Mouse (Mus musculus) liver, embryonic 13.5 days (tissue): ENCODE data around the gene Tenm2. TPM values are rescaled to one million over a fixed set of nuclear protein-coding genes. Genes with fewer than 3 reads are reported as not detected.

Experiments
- ATAC-seq: fragments of 200-750 bp; cut with Nextera tagmentation; 2 replicates; pipeline ENCODE4 v1.8.0; 2017; ENCODE audit warnings: low read depth, mild to moderate bottlenecking, moderate number of reproducible peaks, moderate library complexity
- DNase-seq: peaks from one replicate; pipeline ENCODE4 v3.0.0; 2022
- H3K27ac ChIP-seq: fragments of 300-500 bp; sonication (generic); 2 replicates; pipeline ENCODE4 v1.5.1; 2015; ENCODE audit warnings: moderate library complexity, mild to moderate bottlenecking, inconsistent platforms
- H3K27me3 ChIP-seq: fragments of 300-500 bp; sonication (generic); 2 replicates; pipeline ENCODE4 v1.6.1; 2015; ENCODE audit warnings: mild to moderate bottlenecking, inconsistent platforms
- H3K36me3 ChIP-seq: fragments of 300-500 bp; sonication (generic); 2 replicates; pipeline ENCODE4 v1.6.1; 2015; ENCODE audit warnings: mild to moderate bottlenecking, inconsistent platforms
- H3K4me1 ChIP-seq: fragments of 300-500 bp; sonication (generic); replicated peaks from 2 replicates; pipeline ENCODE4 v1.6.1; 2015; ENCODE audit warnings: inconsistent platforms
- H3K4me2 ChIP-seq: fragments of 300-500 bp; sonication (generic); 2 replicates; pipeline ENCODE4 v1.6.1; 2015; ENCODE audit warnings: inconsistent platforms, mild to moderate bottlenecking, moderate library complexity
- H3K4me3 ChIP-seq: fragments of 300-500 bp; sonication (generic); replicated peaks from 2 replicates; pipeline ENCODE4 v1.5.1; 2015; ENCODE audit warnings: mild to moderate bottlenecking, inconsistent platforms
- H3K9ac ChIP-seq: fragments of 300-500 bp; sonication (generic); 2 replicates; pipeline ENCODE4 v1.6.1; 2015; ENCODE audit warnings: mild to moderate bottlenecking, inconsistent platforms
- H3K9me3 ChIP-seq: fragments of 300-500 bp; sonication (generic); replicated peaks from 2 replicates; pipeline ENCODE4 v1.6.1; 2016; ENCODE audit warnings: inconsistent platforms
- WGBS: fragments of 180-500 bp; shearing (Covaris S2); methylation state at CpG from one replicate; pipeline ENCODE4 v1.1.7; 2015; ENCODE audit not compliant: insufficient replicate concordance; 5-methylcytosine and 5-hydroxymethylcytosine counted together
- polyA plus RNA-seq: library from polyadenylated mRNA; unstranded; fragments of >200 nt; fragmentation: Nextera tagmentation; extraction: Ambion mirVana; gene quantifications from 2 replicates; pipeline ENCODE4 v1.2.1, GENCODE M21; 2015

Gene Tenm2
- polyA plus RNA-seq, 1 experiment from 2014 or later = 0.06 TPM

DNA sequence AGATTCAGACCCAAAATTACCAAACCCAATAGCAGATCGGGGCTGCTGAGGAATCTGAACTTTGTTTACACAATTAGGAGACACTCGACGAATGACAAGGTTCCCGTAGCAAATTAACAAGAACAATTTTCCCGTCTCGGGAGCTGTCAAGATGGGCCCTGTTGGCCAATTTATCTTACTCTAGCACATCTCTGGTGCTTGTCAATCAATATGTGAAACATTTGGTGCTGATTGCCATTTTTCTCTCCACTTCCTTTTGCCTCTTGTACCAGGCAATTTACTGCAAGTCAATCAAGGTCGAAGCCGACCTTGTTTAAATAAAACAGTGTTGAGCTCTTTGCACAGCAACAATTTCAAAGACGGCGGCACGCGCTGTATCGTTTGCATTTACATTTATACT, 824.9 kb downstream of the Tenm2 start:
- WGBS = 61% methylated on average over 13 of the region's 13 CpGs
- H3K27ac ChIP-seq = no peak overlapping the region
- no peak overlapping the region for H3K9ac ChIP-seq
- no peaks in the 10 kb centered on the region for H3K4me1 ChIP-seq
- DNase-seq (no peak), ATAC-seq (no peak)
- no peaks in the 10 kb centered on the region for H3K36me3 ChIP-seq
- 0 out of 2 replicates have a peak, but pooled peaks cover 3% of the 10 kb centered on the region for H3K9me3 ChIP-seq
- H3K4me3 ChIP-seq = no peak overlapping the region
- no peaks in the 10 kb centered on the region for H3K27me3 ChIP-seq
- H3K4me2 ChIP-seq = no peak overlapping the region

- H3K9ac ChIP-seq = no peak overlapping the region
- H3K27ac ChIP-seq = no peak overlapping the region
- no peaks in the 10 kb centered on the region; the same call in 1 of the 2 replicates for H3K9me3 ChIP-seq
- no peaks in the 10 kb centered on the region for H3K4me1 ChIP-seq
- H3K4me3 ChIP-seq = no peak overlapping the region
- no peak for ATAC-seq
- H3K36me3 ChIP-seq = no peaks in the 10 kb centered on the region
- WGBS = 43% methylated on average over 12 of the region's 12 CpGs
- no peak for DNase-seq
- no peak overlapping the region for H3K4me2 ChIP-seq
- no peaks in the 10 kb centered on the region for H3K27me3 ChIP-seq
Measured at GRCm38 (mm10) chr11:36395803-36396710, 839.7 kb downstream of the Tenm2 start.

- H3K4me2 ChIP-seq = no peak overlapping the region
- H3K4me1 ChIP-seq = no peaks in the 10 kb centered on the region
Measured at GRCm38 (mm10) chr11:36384696-36385095, 851.1 kb downstream of the Tenm2 start.

DNA sequence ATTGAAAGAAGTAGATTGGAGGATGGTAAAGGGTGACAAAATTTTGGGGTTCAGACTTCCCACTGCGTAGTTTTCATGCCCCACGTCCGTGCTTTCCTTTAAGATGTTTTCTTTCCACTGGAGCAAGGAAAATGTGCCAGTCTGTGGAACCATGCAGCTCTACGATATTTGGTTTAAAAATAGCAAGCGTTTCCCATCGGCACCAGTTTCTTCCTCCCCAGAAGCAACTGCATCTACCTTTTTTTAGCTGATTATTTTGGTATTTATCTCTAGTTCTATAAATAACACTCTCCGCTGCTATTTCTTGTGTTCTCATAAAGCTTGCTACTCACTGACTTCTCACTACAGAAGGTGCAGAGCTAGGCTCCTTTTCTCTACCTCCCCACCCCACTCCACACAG, 864.0 kb downstream of the Tenm2 start:
- Histone ChIP-seq H3K4me1 (no peaks in the 10 kb centered on the region), H3K27me3 (no peaks in the 10 kb centered on the region), H3K27ac (no peak overlapping the region), H3K36me3 (no peaks in the 10 kb centered on the region), H3K9me3 (no peaks in the 10 kb centered on the region), H3K4me3 (no peak overlapping the region), H3K4me2 (no peak overlapping the region), H3K9ac (no peak overlapping the region)
- ATAC-seq = no peak
- no peak for DNase-seq
- 71% methylated on average over 7 of the region's 7 CpGs for WGBS

More at GRCm38 (mm10) chr11:36384696-36385095, 851.1 kb downstream of the Tenm2 start:
- Histone ChIP-seq H3K36me3 (no peaks in the 10 kb centered on the region), H3K27ac (no peak overlapping the region), H3K27me3 (no peaks in the 10 kb centered on the region), H3K4me3 (no peak overlapping the region), H3K9ac (no peak overlapping the region), H3K9me3 (no peaks in the 10 kb centered on the region)
- 70% methylated on average over 5 of the region's 5 CpGs for WGBS
- ATAC-seq (no peak), DNase-seq (no peak)

DNA sequence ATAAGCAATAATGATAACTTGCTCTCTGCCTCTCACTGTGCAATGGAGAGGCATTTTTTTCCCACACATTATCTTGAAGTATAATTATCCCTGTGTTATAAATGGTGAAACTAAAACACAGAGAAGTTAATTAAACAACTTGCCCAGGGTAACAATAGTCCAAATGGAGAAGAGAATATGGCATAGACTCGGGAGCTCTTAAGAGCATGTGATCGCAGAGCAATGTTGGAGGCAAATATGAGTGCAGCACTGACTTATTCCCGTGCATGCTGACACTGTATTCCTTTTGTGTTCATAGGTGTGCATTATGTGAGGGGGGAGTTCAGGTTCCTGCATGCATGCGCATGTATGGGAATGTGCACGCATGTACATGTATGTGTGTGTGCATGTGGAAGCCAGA, 870.7 kb downstream of the Tenm2 start:
- no peaks in the 10 kb centered on the region for H3K36me3 ChIP-seq
- WGBS = 77% methylated on average over 5 of the region's 5 CpGs
- no peak overlapping the region for H3K27ac ChIP-seq
- ATAC-seq = no peak
- no peak overlapping the region for H3K9ac ChIP-seq
- no peak overlapping the region for H3K4me2 ChIP-seq
- 0 out of 2 replicates have a peak, but pooled peaks cover 5% of the 10 kb centered on the region for H3K9me3 ChIP-seq
- H3K4me3 ChIP-seq = no peak overlapping the region
- DNase-seq = no peak
- no peaks in the 10 kb centered on the region for H3K4me1 ChIP-seq
- no peaks in the 10 kb centered on the region for H3K27me3 ChIP-seq

DNA sequence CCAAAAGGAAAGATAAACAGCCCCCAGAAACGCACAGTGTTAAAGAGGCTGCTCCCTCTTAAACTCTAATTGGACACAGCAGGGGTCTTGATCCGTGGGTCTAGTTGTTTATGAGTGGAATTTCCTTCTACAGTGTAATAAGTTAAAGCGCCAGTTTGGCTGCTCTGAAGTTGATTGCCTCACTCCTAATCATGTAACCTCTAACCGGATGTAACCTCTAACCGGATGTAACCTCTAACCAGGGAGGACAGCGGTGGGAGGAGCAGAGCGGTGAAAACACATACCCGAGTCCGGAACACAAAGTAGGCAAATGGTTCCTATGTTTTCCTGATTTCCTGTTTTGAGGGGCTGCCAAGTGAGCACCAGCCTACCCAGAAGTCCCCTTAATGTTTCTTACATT, 871.3 kb downstream of the Tenm2 start:
- H3K27ac ChIP-seq = no peak overlapping the region
- no peak for DNase-seq
- no peak for ATAC-seq

GRCm38 (mm10) chr11:36362514-36362913, 873.2 kb downstream of the Tenm2 start:
- H3K27ac ChIP-seq = no peak overlapping the region
- WGBS = 80% methylated on average over 8 of the region's 8 CpGs
- no peak for ATAC-seq

More for the DNA sequence above, 871.3 kb downstream of the Tenm2 start:
- Histone ChIP-seq H3K4me2 (no peak overlapping the region), H3K9me3 (0 out of 2 replicates have a peak, but pooled peaks cover 5% of the 10 kb centered on the region), H3K4me1 (no peaks in the 10 kb centered on the region), H3K36me3 (no peaks in the 10 kb centered on the region), H3K4me3 (no peak overlapping the region), H3K9ac (no peak overlapping the region), H3K27me3 (no peaks in the 10 kb centered on the region)
- 51% methylated on average over 9 of the region's 9 CpGs for WGBS

DNA sequence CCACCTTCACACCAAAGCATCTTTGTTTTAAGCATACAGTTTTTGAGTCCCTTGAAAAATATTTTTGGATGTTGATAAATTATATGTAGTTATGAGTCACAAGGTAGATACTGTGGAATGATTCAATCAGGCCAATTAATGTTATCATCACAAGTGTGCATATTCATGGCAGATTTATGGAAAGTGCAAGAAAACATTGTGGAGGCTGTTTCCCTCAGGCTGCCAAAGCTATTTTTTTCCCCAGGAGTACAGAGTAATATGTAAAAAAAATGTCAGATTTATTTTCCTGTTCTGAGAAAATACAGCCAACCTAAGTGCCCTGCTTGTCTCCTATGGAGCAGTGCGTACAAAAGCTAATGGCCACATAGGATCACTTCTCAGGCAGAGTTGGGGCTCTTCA, 882.5 kb downstream of the Tenm2 start:
- H3K27ac ChIP-seq = no peak overlapping the region
- no peaks in the 10 kb centered on the region for H3K27me3 ChIP-seq
- no peak for ATAC-seq
- H3K4me3 ChIP-seq = no peak overlapping the region
- H3K4me2 ChIP-seq = no peak overlapping the region
- DNase-seq = no peak
- H3K9me3 ChIP-seq = no peaks in the 10 kb centered on the region
- 55% methylated on average over 1 of the region's 1 CpGs for WGBS
- no peak overlapping the region for H3K9ac ChIP-seq
- no peaks in the 10 kb centered on the region for H3K4me1 ChIP-seq
- no peaks in the 10 kb centered on the region for H3K36me3 ChIP-seq

More at GRCm38 (mm10) chr11:36362514-36362913, 873.2 kb downstream of the Tenm2 start:
- Histone ChIP-seq H3K4me2 (no peak overlapping the region), H3K9me3 (0 out of 2 replicates have a peak, but pooled peaks cover 5% of the 10 kb centered on the region), H3K4me1 (no peaks in the 10 kb centered on the region), H3K4me3 (no peak overlapping the region), H3K9ac (no peak overlapping the region), H3K36me3 (no peaks in the 10 kb centered on the region), H3K27me3 (no peaks in the 10 kb centered on the region)
- no peak for DNase-seq

GRCm38 (mm10) chr11:36351752-36352151, 884.0 kb downstream of the Tenm2 start:
- H3K4me3 ChIP-seq = no peak overlapping the region
- 45% methylated on average over 6 of the region's 6 CpGs for WGBS
- DNase-seq = no peak
- no peaks in the 10 kb centered on the region for H3K36me3 ChIP-seq
- no peak for ATAC-seq
- H3K9me3 ChIP-seq = no peaks in the 10 kb centered on the region
- no peak overlapping the region for H3K9ac ChIP-seq
- H3K4me1 ChIP-seq = no peaks in the 10 kb centered on the region
- H3K27me3 ChIP-seq = no peaks in the 10 kb centered on the region
- no peak overlapping the region for H3K27ac ChIP-seq
- H3K4me2 ChIP-seq = no peak overlapping the region

GRCm38 (mm10) chr11:36351341-36351740, 884.4 kb downstream of the Tenm2 start:
- 58% methylated on average over 6 of the region's 6 CpGs for WGBS
- ATAC-seq = no peak

DNA sequence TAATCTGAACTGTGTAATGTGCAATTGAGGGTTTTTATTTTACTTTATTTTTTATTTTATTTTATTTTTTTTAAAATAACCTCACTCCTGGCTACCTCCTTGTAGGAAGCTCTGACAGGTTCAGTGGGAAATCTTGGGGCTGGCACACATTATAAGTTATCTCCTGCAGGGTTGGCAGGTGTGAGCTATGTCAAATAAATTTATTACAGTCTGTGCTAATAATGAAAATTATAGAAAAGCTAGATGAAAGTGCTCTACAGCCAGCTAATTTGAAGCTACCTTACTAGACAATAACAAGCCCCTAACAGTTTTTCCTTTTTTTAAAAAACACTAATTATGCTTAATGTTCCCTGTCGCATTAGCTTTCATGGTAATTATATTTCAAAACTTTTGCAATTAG, 885.5 kb downstream of the Tenm2 start:
- ATAC-seq = no peak
- no peak for DNase-seq
- H3K36me3 ChIP-seq = no peaks in the 10 kb centered on the region
- no peaks in the 10 kb centered on the region for H3K9me3 ChIP-seq
- no peak overlapping the region for H3K27ac ChIP-seq
- no peaks in the 10 kb centered on the region for H3K27me3 ChIP-seq
- no peaks in the 10 kb centered on the region for H3K4me1 ChIP-seq
- 79% methylated on average over 1 of the region's 1 CpGs for WGBS
- no peak overlapping the region for H3K4me2 ChIP-seq
- no peak overlapping the region for H3K9ac ChIP-seq
- no peak overlapping the region for H3K4me3 ChIP-seq

More at GRCm38 (mm10) chr11:36351341-36351740, 884.4 kb downstream of the Tenm2 start:
- no peaks in the 10 kb centered on the region for H3K9me3 ChIP-seq
- H3K27ac ChIP-seq = no peak overlapping the region
- no peak for DNase-seq
- no peak overlapping the region for H3K9ac ChIP-seq
- H3K36me3 ChIP-seq = no peaks in the 10 kb centered on the region
- H3K4me2 ChIP-seq = no peak overlapping the region
- H3K4me3 ChIP-seq = no peak overlapping the region
- no peaks in the 10 kb centered on the region for H3K27me3 ChIP-seq
- H3K4me1 ChIP-seq = no peaks in the 10 kb centered on the region

DNA sequence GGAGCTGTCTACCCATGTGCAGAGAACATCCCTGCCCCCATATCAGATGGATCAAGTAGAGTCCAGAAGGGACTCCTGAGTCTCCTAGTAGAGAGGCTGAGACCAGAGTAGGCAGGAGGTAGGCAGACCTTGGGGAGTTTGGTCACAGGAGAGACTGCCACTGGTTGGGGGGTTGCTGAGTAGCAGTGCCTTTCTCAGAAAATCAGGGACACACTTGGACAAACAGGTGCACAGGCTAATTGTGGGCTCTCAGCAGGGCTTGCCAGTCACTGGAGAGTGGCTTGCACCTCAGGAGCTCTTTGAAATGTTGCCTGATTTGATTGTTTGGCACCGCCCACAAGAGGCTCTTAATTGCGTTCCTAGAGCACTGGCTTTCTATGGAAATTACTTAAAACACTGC, 885.9 kb downstream of the Tenm2 start:
- DNase-seq (no peak), ATAC-seq (no peak)
- no peak overlapping the region for H3K9ac ChIP-seq
- H3K27ac ChIP-seq = no peak overlapping the region
- no peaks in the 10 kb centered on the region for H3K36me3 ChIP-seq
- no peak overlapping the region for H3K4me3 ChIP-seq
- H3K27me3 ChIP-seq = no peaks in the 10 kb centered on the region
- no peak overlapping the region for H3K4me2 ChIP-seq
- no peaks in the 10 kb centered on the region for H3K4me1 ChIP-seq
- WGBS = 57% methylated on average over 2 of the region's 2 CpGs
- H3K9me3 ChIP-seq = no peaks in the 10 kb centered on the region
